Mouse (Mus musculus) cerebellum, adult 11 months (tissue): Measurements from ENCODE around the gene Pipox.

Experiments
- DNase-seq: peaks from one replicate; pipeline ENCODE4 v3.0.0; 2022

Pipox gene

DNA sequence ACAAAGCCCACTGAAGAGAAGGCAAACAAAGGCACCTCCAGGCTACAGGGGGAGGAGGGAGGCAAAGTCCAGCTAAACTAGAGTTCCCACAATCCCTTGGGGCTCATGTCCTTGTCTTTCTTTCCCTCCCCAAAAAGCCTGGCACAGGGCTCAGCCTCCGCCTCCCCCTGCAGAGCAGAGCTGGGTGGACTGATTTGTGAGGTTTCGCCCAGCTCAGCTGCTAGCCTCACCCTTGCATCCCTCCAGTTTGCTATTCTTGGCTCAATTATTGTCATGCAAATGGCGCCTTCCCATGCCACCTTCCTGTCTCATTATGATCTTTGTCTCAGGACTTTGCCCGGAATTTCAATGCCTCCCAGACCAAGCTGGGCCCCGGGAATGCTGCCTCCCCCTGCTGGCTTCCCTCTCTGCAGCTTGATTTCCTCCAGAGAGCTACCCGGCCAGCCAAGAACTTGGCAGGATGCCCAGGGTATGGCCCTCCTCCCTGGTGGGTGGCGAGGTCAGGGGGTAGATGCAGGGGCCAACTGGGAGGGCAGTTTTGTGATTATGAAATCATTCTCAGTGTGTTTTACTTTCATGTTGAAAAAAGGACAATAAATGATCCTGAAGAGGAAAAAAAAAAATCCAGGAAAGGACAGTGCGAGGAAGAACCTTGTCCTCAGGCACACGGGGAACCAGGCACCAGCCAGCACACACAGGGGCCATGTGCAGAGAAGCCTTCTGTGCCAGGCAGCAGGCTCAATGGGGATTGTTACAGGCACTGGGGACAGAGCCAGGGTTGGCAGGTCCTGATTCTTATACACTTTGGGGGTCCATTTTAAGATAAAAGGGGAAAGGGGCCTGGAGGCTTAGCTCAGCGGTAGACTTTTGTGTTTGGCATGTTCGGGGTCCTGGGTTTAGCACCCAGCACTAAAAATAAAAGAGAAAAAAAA, at the start of gene Pipox:
Gene Pipox, minus strand, starts transcription at position 310 of the 932 bp plus-strand sequence.
- DNase-seq: peak; percentile 85

DNA sequence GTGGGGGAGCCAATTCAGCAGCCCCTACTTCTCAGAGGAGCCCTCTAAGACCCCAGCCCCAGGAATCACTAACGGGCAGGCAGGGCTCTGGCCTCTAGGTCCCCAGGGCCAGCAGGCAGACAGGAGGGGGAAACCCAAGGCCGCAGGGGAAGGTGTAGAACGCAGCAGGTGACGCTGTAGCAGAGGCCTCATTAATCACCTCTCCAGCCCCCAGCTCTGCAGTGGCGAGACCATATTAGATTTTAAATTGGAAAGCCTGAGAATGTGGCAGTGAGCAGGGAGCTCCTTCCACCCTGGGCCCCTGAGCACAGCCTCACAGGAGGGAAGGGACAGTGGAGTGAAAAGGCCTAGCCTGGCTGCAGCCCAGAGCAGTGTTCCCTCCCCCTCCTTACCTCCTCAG, 48.3 kb upstream of the Pipox start:
- no peak for DNase-seq

DNA sequence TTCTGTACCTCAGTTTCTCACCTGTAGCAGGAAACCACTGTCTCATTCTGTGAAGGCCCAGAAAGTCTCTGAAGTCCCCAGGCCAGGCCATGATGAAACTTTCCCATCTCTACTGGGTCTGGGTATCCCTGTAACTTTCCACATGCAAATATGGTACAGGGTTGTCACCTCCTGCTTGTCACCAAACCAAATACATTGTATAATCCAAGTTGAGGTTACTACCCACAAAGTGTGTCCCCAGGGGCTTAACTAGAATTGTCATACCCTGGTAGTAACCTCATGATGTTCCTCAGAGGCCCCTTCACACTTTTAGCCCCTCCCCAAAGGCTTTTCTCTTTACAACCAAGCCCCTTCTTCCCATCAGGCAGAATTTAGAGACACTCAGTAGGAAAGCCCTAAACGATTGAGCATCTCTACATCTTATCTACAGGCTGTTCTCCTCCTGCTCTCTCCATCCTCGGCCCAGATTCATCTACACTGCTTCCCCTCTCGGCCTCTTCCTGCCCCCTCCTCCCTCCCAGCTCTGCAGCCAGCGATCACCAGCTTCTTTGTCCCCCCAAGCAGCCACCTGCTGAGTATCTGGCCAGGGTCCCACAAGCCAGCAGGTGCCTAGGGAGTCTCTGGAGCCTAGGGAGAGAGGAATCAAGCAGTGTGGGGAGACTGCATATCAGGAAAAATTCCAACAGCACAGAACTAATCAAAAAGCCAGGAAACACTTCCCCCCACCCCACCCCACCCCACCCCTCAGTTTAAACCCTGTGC, 43.9 kb upstream of the Pipox start:
- no peak for DNase-seq

DNA sequence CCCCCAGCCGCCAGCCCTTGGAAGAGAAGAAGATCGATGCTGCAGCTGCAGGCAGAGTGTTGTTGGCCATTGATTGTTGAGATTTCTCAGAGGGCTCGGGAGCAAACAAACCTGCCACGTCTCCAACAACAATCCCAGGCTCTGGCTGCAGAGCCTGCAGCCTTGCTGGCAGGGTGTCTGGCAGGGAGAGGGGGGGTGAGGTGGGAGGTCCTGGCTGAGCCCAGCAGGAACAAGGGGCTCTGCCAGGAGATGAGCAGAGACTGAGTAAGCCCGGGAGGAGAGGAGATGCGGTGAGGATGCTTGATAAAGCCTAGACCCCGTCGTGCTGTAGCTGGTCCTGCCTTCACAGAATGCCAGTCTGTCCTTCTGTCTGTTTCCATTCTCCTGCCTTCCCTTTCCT, 43.0 kb upstream of the Pipox start:
- DNase-seq: no peak

DNA sequence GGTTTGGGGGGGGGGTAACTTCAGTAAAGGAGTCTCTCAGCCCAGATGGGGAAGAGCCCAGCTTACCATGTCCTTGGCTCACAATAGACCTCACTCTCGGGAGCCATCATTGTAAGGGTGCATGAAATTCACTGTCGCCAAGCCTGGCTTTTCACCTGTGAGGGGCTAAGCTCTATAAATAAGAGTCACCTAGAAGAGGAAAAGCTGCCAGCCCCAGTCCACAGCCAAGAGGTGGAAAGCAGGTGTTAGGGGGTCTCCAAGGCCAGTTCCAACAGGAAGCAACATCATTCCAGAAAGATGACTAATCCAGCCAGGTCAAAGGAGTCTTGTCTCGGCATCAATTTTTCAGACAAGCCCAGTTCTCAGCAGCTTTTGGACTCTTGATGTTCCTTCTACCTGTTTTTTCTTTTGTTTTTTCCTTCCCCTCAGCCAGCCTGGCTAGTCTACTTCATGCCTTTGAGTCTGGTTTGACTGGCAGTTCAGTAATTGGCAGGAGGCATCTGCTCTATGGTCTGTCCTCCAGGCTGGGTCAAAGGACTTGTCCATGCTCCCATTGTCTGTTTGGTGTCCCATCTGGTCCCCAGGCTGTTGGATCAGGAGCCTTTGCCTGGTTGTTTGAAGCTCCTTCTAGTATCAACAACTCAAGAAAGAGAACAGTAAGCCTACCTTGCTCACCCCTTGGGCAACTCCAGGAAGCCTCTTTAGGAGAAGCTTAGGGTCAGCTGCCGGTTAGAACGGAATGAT, 40.8 kb upstream of the Pipox start:
- peak; percentile 63 for DNase-seq

DNA sequence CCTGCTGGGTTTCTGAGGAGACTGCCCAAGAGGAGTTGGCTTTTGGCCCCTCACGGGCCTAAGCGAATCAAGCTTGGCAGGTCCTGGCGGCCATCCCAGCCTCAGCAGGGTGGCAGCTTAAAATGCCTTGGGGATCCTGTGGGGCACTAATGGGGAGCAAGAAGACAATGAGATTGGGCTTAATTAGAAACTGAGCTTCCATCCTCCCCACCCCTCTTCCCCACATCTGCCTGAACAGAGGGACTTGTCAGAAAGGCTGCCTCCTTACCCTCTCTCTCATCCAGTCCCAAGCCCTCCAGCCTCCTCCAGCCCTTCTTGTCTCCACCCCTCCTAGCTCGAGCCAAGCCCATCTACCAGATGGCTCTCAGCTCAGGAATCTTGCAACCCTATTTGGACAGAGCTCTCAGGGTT, 40.2 kb upstream of the Pipox start:
- peak; percentile 73 for DNase-seq

GRCm38 (mm10) chr11:77932576-77932975, 38.7 kb upstream of the Pipox start:
- no peak for DNase-seq

DNA sequence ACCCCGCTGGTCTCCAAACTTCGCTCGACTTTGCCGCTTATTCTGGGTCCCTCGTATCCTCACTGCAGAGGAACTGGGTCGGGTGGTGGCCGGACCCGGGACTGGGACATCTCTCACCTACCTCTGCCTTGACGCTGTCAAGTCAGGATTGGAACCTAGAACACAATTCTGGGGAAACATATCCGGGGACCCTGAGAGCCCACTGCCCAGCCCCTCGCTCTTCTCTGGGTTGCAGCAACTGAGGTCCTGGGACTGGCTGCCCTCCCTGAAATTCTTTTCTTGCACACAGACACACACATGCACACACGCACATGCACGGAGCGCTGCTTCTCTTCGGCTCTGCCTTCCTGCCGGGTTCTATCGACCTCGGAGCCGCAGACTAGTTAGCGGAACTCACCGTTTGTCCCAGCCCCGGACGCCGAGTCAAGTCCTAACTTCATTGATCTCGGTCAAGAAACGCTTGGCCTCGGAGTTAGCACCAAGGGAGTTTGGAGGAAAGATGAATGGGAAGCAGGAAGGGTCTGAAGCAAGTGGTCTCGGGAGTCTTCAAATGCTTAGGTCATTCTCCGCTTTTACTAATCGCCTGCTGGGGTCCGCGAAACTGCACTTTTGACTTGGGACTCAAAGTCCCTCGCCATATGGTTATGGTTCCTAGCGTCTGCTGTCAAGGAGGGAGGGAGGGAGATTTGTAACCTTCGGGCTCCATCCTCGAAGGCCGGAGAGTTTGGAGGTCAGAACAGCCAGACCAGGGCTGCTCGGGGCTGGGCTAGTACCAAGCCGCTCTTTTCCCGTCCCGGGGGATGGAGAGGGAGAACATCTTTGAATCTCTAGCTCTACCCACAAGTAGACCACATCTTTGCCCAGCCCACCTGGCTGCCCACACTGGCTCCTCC, 37.9 kb upstream of the Pipox start:
- no peak for DNase-seq

DNA sequence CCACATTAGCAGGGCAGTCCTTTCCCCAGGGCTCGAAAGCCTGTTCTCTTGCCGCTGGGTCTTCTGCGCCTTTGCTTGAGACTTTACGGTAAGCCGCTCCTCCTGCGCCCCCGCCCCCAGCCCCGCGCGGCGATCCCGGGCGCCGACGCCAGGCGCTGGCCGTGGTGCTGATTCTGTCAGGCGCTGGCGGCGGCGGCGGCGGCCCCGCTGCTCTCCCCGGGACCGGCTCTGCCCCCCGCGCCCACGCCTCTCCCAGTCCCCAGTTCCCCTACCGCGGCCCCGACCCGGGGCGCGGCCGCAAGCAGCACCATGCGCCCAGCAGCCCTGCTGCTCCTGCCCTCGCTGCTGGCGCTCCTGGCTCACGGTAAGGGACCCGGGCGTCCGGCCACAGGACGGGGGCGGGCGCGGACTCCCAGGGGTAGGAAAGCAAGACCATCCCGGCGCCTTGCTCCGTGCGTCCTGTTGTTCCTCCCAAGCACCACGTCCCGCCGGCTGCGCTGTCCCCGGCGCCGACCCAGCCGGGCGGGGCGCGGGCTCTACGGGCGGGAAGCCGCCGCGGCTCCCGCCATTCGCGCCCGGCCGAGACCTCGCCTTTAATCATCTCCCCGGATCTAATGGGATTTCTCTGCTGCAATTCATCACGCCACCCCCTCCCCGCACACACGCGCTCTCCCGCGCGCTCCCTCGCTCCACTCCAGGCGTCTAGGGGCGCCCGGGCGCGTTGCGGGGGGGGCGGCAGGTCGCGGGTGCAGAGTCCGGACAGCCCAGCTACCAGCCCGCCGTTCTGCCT, 37.0 kb upstream of the Pipox start, which contains the start of gene Sez6:
Gene Sez6, plus strand, starts transcription at position 50 of the 790 bp plus-strand sequence.
- DNase-seq: peak; percentile 75

- no peak for DNase-seq
Observed at GRCm38 (mm10) chr11:77927837-77928236, 33.9 kb upstream of the Pipox start.

DNA sequence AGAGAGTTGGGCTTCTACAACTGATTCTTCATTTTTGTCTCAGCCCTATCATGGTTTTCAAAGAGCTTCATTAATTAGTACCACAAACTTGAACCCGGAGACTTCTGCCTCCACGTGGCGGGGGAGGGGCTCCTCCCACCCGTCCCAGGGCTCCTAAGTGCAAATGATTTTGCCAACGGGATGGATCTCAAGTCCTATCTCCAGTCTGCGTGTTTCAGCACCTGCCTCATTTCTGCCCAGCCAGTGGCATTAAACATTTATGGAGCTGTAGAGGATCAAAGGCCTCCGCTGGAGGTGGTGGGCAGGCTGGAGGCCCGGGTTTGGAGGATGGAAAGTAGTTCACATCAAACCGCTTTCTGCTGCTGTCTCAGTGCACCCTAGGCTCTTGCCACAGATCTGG, 32.8 kb upstream of the Pipox start:
- DNase-seq: no peak

DNA sequence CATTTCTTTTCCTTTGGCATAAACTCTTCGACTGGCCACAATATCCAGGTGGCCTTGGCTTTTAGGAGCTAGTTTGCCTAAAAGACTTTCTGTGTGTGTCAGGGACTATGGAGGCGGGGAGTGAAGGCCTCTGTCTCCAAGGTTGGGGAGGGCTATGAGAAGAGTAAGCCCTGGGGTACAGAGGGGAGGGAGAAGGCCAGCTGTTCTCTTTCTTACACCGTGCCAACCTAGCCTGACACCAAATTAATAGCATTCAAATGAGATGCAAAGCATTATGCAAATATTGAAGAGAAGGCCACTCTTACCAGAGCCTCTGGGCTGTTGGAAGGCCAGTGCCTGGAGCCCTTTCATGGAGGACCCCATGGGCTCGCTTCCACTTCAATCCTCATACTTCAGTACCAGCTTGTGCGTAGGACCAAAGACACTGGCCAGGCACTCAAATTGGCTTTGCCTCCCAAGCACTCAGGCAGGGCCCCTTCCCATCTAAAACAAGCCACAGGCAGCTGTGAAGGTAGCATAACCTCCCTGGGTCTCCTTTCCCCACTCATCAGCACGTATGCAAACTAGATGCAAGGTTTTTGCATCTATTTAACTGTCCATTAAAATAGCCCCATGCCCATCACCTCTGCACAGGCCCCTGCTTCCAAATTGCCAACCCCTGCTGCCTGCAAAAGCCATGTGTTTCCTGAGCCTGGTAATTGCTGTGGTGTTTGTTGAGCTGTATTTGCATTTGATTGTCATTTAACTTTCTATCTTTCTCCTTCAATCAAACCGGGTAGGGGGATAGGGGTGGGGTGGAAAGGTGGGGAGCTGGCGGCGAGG, 32.2 kb upstream of the Pipox start:
- no peak for DNase-seq

- DNase-seq: no peak
Observed at GRCm38 (mm10) chr11:77923285-77923684, 29.4 kb upstream of the Pipox start.

DNA sequence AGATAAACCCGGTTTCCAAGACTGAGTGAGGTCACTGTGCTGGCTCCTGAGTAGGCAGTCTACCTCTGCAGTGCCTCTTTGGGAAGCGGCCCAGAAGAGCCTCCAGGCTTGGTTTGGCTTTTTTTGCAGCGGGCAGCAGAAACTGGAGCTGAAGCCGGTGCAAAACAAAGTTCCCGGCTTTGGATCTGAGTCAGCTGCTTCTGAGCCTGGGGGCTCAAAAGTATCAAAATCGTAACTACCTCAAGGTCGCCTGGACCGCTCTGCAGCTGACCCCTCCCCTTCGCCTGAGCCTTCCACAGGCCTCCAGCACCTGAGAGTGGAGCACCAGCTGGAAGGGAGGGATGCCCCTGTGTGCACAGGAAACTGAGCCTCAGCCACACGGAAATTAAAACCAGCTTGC, 23.3 kb upstream of the Pipox start:
- DNase-seq: no peak

- no peak for DNase-seq
Observed at GRCm38 (mm10) chr11:77916741-77917140, 22.8 kb upstream of the Pipox start.

- DNase-seq: no peak
Observed at GRCm38 (mm10) chr11:77914598-77915260, 20.8 kb upstream of the Pipox start.

DNA sequence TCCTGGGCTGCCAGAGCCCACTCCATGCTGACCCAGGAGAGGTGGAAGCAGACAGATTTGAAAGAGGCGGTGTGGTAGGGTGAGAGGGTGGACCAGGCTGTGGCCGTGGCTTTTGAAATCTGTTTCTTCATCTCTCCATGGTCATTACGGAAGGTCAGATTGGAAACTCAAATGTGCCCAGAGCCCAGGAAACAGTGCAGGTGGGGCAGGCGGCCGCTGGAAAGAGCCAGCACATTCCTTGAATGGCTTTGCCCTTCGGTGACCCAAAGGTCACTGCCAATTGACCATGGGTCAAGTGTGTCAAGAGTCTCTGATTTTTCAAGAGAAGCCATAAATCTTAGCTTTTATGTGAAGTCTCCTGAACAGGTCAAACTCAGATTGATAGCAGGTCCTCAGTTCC, 19.6 kb upstream of the Pipox start:
- no peak for DNase-seq

DNA sequence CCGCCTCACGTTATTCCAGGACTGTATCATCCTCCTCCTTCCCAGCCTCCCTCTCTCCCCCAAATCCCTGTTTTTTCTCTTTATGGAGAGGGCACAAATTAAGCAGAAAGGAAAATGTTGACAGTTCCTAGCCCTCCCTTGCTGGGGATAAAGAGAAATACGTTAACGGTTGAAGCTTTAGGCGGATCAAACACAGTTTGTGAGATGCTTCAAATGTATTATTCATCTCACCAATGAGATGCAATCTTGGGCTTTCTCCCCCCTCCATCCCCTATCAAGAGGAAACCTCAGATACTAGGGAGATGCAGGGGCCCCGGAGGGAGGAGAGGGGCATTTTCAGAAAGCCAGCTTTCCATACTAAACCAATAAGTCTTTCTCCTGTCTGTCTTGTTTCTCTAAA, 15.9 kb upstream of the Pipox start:
- no peak for DNase-seq

DNA sequence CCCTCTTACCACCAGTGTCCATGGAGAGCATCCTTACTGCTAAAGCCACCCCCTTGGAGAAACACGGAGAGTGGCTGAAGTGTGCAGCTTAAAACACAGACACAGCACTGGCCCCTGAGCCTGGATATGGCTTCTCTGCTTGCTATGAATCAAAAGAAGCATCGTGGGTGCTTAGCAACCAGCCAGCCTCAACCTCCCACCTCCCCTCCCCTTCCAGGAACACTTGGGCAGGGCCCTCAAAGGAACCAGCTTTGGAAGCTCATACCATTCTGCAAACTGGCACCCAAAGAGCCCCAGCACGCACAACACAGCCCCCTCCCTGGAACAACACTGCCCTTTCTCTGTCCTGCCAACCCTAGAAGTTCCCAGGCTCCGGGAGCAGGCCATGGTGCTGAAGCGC, 15.5 kb upstream of the Pipox start:
- no peak for DNase-seq

- DNase-seq: no peak
Observed at GRCm38 (mm10) chr11:77908468-77908867, 14.6 kb upstream of the Pipox start.
